In genomic region chr2:46302627-46303026, GRCm38 (mm10) we compare ENCODE assay signal across 28 mouse cellular contexts.
DNase-seq lines count a peak whose midpoint lies in the region; ATAC-seq lines count a peak whose summit lies in the region.
"Had no signal": no experiment of that assay in that cellular context is flagged by ENCODE, and none has a peak within 500 bp of the region (broad histone marks: within the 10 kb centered on the region; RNA-seq: fewer than 3 reads in every experiment).

No protein-coding gene starts in this region.

- H3K4me1 ChIP-seq in intestine, embryonic 16.5 days (ENCODE audit: control insufficient read depth, insufficient read depth, low read length) = no peaks in the 10 kb centered on the region
- no peaks in the 10 kb centered on the region for H3K4me1 ChIP-seq in midbrain, embryonic 14.5 days (ENCODE audit: control insufficient read depth, insufficient read depth, low read length)
- H3K4me1 ChIP-seq: embryonic facial prominence, embryonic 15.5 days; heart, embryonic 15.5 days; limb, embryonic 12.5 days; midbrain, embryonic 13.5 days had no signal

- no peak overlapping the region for H3K9ac ChIP-seq in intestine, embryonic 16.5 days (ENCODE audit: low read depth, low read length)
- no peak overlapping the region for H3K9ac ChIP-seq in midbrain, embryonic 14.5 days (replicated peaks; ENCODE audit: low read length)
- H3K9ac ChIP-seq: embryonic facial prominence, embryonic 15.5 days; heart, embryonic 15.5 days; limb, embryonic 12.5 days; liver, postnatal 0 days; midbrain, embryonic 13.5 days had no signal

- no peak overlapping the region for H3K4me3 ChIP-seq in intestine, embryonic 16.5 days (ENCODE audit: low read length)
- no peak overlapping the region for H3K4me3 ChIP-seq in midbrain, embryonic 14.5 days (replicated peaks; ENCODE audit: low read depth, low read length)
- H3K4me3 ChIP-seq: embryonic facial prominence, embryonic 15.5 days; gastrocnemius, adult 2 months; heart, embryonic 15.5 days; limb, embryonic 12.5 days; midbrain, embryonic 13.5 days; myocyte had no signal

- no peaks in the 10 kb centered on the region for H3K36me3 ChIP-seq in intestine, embryonic 16.5 days (ENCODE audit: control insufficient read depth, insufficient read depth, low read length)
- no peaks in the 10 kb centered on the region for H3K36me3 ChIP-seq in midbrain, embryonic 14.5 days (ENCODE audit: control insufficient read depth, insufficient read depth, low read length)
- H3K36me3 ChIP-seq: embryonic facial prominence, embryonic 15.5 days; heart, embryonic 15.5 days; limb, embryonic 12.5 days; midbrain, embryonic 13.5 days had no signal

- WGBS in intestine, embryonic 16.5 days = 70% methylated on average over 1 of the region's 1 CpGs
- WGBS in midbrain, embryonic 14.5 days = 86% methylated on average over 1 of the region's 1 CpGs

- peak; percentile 88 for ATAC-seq in CD4-positive, CD25-positive, alpha-beta regulatory T cell, adult 4 months
- peak; percentile 68 for ATAC-seq in common myeloid progenitor, adult 5-6 weeks (replicated peaks; ENCODE audit: low read depth, poor library complexity, severe bottlenecking)
- ATAC-seq in megakaryocyte progenitor cell, adult 5-6 weeks (replicated peaks; ENCODE audit: poor library complexity) = peak; percentile 61
- no peak for ATAC-seq in intestine, embryonic 16.5 days
- no peak for ATAC-seq in midbrain, embryonic 14.5 days (ENCODE audit: low FRiP score, low TSS enrichment)
- ATAC-seq: forebrain, embryonic 14.5 days; hindbrain, postnatal 0 days; liver, postnatal 0 days; midbrain, embryonic 13.5 days had no signal

- no peaks in the 10 kb centered on the region for H3K9me3 ChIP-seq in intestine, embryonic 16.5 days (ENCODE audit: control insufficient read depth, low read length)
- no peaks in the 10 kb centered on the region for H3K9me3 ChIP-seq in midbrain, embryonic 14.5 days (ENCODE audit: control insufficient read depth, low read length)
- H3K9me3 ChIP-seq: embryonic facial prominence, embryonic 15.5 days; heart, embryonic 15.5 days; limb, embryonic 12.5 days; midbrain, embryonic 13.5 days had no signal

- DNase-seq in 416B (ENCODE audit: low read depth) = peak; percentile 67
- no peak for DNase-seq in kidney, adult 18-20 months
- DNase-seq in midbrain, embryonic 14.5 days = no peak
- DNase-seq: adrenal gland, postnatal 25 days; cerebellum, adult 8-10 months; gastrocnemius, adult 2 months; heart, postnatal 4 days; kidney, adult 9 months; kidney, postnatal 14 days; liver, postnatal 0 days; lung, postnatal 10 days; right cerebral cortex, adult 18-20 months; right cerebral cortex, postnatal 4 days; thymus, adult 2 months; thymus, postnatal 4 days had no signal

- H3K27me3 ChIP-seq in intestine, embryonic 16.5 days (replicated peaks; ENCODE audit: control insufficient read depth, insufficient read depth, low read length) = no peaks in the 10 kb centered on the region
- H3K27me3 ChIP-seq in midbrain, embryonic 14.5 days (ENCODE audit: control insufficient read depth, insufficient read depth, low read length) = no peaks in the 10 kb centered on the region
- H3K27me3 ChIP-seq: embryonic facial prominence, embryonic 15.5 days; heart, embryonic 15.5 days; limb, embryonic 12.5 days; midbrain, embryonic 13.5 days had no signal

- H3K4me2 ChIP-seq in intestine, embryonic 16.5 days (ENCODE audit: low read depth, low read length) = no peak overlapping the region
- no peak overlapping the region for H3K4me2 ChIP-seq in midbrain, embryonic 14.5 days (ENCODE audit: low read length)
- H3K4me2 ChIP-seq: embryonic facial prominence, embryonic 15.5 days; heart, embryonic 15.5 days; limb, embryonic 12.5 days; liver, embryonic 11.5 days; midbrain, embryonic 13.5 days had no signal

- H3K27ac ChIP-seq in intestine, embryonic 16.5 days (ENCODE audit: low read length) = no peak overlapping the region
- no peak overlapping the region for H3K27ac ChIP-seq in midbrain, embryonic 14.5 days (replicated peaks; ENCODE audit: low read depth, low read length)
- H3K27ac ChIP-seq: embryonic facial prominence, embryonic 15.5 days; gastrocnemius, adult 2 months; heart, embryonic 15.5 days; hindbrain, postnatal 0 days; limb, embryonic 12.5 days; midbrain, embryonic 13.5 days; stomach, postnatal 0 days had no signal

Comparison
In these comparisons a context has a peak if more than half of its experiments do, and no peak if none do; other contexts are left out.
1. ATAC-seq: peak in CD4-positive, CD25-positive, alpha-beta regulatory T cell, adult 4 months (single experiment), common myeloid progenitor, adult 5-6 weeks (single experiment) and megakaryocyte progenitor cell, adult 5-6 weeks (single experiment); none in intestine, embryonic 16.5 days (single experiment) and midbrain, embryonic 14.5 days (single experiment).